Mouse (Mus musculus) forebrain, embryonic 15.5 days (tissue): ENCODE measurements around the gene Tgfbr3. TPM values are rescaled to one million over a fixed set of nuclear protein-coding genes. Genes with fewer than 3 reads are reported as not detected.

Experiments used
- ATAC-seq: fragments of 200-750 bp; cut with Nextera tagmentation; replicated peaks from 2 replicates; pipeline ENCODE4 v1.8.0; 2017; ENCODE audit warnings: mild to moderate bottlenecking, moderate TSS enrichment, moderate library complexity
- H3K27ac ChIP-seq: fragments of 300-500 bp; sonication (generic); replicated peaks from 2 replicates; pipeline ENCODE4 v1.5.1; 2015; ENCODE audit warnings: mild to moderate bottlenecking, inconsistent platforms
- H3K27me3 ChIP-seq: fragments of 300-500 bp; sonication (generic); 2 replicates; pipeline ENCODE4 v1.6.1; 2015; ENCODE audit warnings: inconsistent platforms
- H3K36me3 ChIP-seq: fragments of 300-500 bp; sonication (generic); 2 replicates; pipeline ENCODE4 v1.6.1; 2015; ENCODE audit warnings: mild to moderate bottlenecking, inconsistent platforms
- H3K4me1 ChIP-seq: fragments of 300-500 bp; sonication (generic); 2 replicates; pipeline ENCODE4 v1.6.1; 2015; ENCODE audit warnings: inconsistent platforms
- H3K4me2 ChIP-seq: fragments of 300-500 bp; sonication (generic); replicated peaks from 2 replicates; pipeline ENCODE4 v1.6.1; 2015; ENCODE audit warnings: mild to moderate bottlenecking, inconsistent platforms
- H3K4me3 ChIP-seq: fragments of 300-500 bp; sonication (generic); 2 replicates; pipeline ENCODE4 v1.5.1; 2015; ENCODE audit warnings: mild to moderate bottlenecking, inconsistent platforms
- H3K9ac ChIP-seq: fragments of 300-500 bp; sonication (generic); replicated peaks from 2 replicates; pipeline ENCODE4 v1.6.1; 2015; ENCODE audit warnings: mild to moderate bottlenecking, inconsistent platforms
- H3K9me3 ChIP-seq: fragments of 300-500 bp; sonication (generic); 2 replicates; pipeline ENCODE4 v1.6.1; 2016; ENCODE audit warnings: inconsistent platforms
- WGBS: fragments of 180-500 bp; shearing (Covaris S2); methylation state at CpG from one replicate; pipeline ENCODE4 v1.1.7; 2015; ENCODE audit warnings: mixed read lengths; 5-methylcytosine and 5-hydroxymethylcytosine counted together
- polyA plus RNA-seq: library from polyadenylated mRNA; unstranded; fragments of >200 nt; fragmentation: Nextera tagmentation; extraction: Ambion mirVana; gene quantifications from 2 replicates; pipeline ENCODE4 v1.2.1, GENCODE M21; 2015

The Tgfbr3 gene
- polyA plus RNA-seq, 1 experiment from 2014 or later: 2.0 TPM

DNA sequence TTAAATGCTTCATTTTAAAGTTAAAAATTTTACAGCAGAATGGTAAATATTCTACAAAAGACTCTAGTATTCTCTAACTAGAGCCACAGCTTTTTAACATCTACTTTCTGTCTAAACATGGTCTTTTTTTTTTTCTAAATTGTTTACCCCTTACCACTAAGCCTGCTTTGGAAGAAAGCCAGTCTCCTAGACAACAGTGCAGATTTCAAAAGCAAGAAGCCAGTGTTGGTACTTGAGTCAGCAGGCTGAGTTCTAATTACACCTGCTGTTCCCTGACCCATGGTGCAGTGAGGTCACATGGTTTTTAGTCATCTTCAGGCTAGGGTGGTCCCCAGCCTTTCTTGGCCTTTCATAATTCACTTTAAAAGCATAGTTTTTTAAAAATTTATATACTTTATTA, 115.2 kb downstream of the Tgfbr3 start:
- Histone ChIP-seq H3K4me3 (no peak overlapping the region), H3K4me2 (no peak overlapping the region), H3K27ac (no peak overlapping the region), H3K9me3 (no peaks in the 10 kb centered on the region), H3K36me3 (no peaks in the 10 kb centered on the region), H3K4me1 (0 out of 2 replicates have a peak, but pooled peaks cover 2% of the 10 kb centered on the region), H3K9ac (no peak overlapping the region), H3K27me3 (peaks cover 12% of the 10 kb centered on the region; the same call in 1 of the 2 replicates)
- no peak for ATAC-seq

DNA sequence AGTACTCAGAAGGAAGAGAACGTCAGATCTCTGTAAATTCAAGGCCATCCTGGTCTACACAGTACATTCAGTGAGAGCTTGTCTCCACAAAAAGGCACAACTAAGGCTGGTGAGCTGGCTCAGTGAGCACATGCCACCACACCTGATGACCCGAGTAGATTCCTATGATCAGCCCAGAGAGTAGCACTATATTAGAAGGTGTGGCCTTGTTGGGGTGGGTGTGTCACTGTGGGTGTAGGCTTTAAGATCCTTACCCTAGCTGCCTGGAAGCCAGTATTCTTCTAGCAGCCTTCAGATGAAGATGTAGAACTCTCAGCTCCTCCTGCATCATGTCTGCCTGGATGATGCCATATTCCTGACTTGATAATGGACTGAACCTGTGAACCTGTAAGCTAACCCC, 115.9 kb downstream of the Tgfbr3 start:
- ATAC-seq: no peak
- no peak overlapping the region for H3K9ac ChIP-seq
- H3K4me2 ChIP-seq: no peak overlapping the region
- H3K9me3 ChIP-seq: no peaks in the 10 kb centered on the region
- no peaks in the 10 kb centered on the region for H3K36me3 ChIP-seq
- peaks cover 12% of the 10 kb centered on the region; the same call in 1 of the 2 replicates for H3K27me3 ChIP-seq
- H3K4me1 ChIP-seq: peaks cover 5% of the 10 kb centered on the region; the same call in 1 of the 2 replicates
- no peak overlapping the region for H3K4me3 ChIP-seq
- H3K27ac ChIP-seq: no peak overlapping the region
- 69% methylated on average over 2 of the region's 2 CpGs for WGBS

GRCm38 (mm10) chr5:107171861-107172260, 117.6 kb downstream of the Tgfbr3 start:
- no peak for ATAC-seq
- H3K9ac ChIP-seq: no peak overlapping the region
- no peak overlapping the region for H3K4me3 ChIP-seq
- H3K36me3 ChIP-seq: no peaks in the 10 kb centered on the region
- peaks cover 12% of the 10 kb centered on the region; the same call in 1 of the 2 replicates for H3K27me3 ChIP-seq
- H3K4me1 ChIP-seq: peaks cover 21% of the 10 kb centered on the region
- 65% methylated on average over 7 of the region's 7 CpGs for WGBS
- H3K9me3 ChIP-seq: no peaks in the 10 kb centered on the region
- no peak overlapping the region for H3K27ac ChIP-seq
- no peak overlapping the region for H3K4me2 ChIP-seq

DNA sequence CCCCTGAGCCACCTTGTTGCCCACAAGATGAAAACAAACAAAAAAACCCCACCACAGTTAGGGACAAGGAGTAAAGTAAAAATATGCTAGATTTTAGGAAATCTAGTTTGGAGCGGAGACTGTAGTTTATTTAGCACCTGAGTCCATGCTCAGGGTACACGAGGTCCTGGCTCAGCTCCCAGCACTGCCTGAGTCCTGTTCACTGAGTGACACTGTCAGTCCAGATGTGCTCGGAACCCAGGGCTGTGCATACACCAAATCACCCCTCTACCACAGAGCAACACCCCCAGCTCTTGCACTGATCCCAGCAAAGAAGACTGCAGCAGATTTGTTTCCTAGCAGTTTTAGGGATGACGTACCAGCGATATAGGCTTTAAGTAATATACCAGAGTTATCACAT, 119.6 kb downstream of the Tgfbr3 start:
- peaks cover 23% of the 10 kb centered on the region for H3K4me1 ChIP-seq
- 83% methylated on average over 5 of the region's 5 CpGs for WGBS
- peaks cover 27% of the 10 kb centered on the region; the same call in 1 of the 2 replicates for H3K27me3 ChIP-seq
- H3K4me3 ChIP-seq: no peak overlapping the region
- no peak overlapping the region for H3K27ac ChIP-seq
- ATAC-seq: no peak
- H3K9ac ChIP-seq: no peak overlapping the region
- no peak overlapping the region for H3K4me2 ChIP-seq
- H3K9me3 ChIP-seq: no peaks in the 10 kb centered on the region
- H3K36me3 ChIP-seq: no peaks in the 10 kb centered on the region

- Histone ChIP-seq H3K9me3 (no peaks in the 10 kb centered on the region), H3K27me3 (peaks cover 31% of the 10 kb centered on the region; the same call in 1 of the 2 replicates), H3K27ac (peak overlapping the region; percentile 32; the same call in 1 of the 2 replicates), H3K4me1 (peaks cover 21% of the 10 kb centered on the region), H3K4me3 (peak overlapping the region; percentile 1; the same call in 1 of the 2 replicates), H3K9ac (no peak overlapping the region), H3K36me3 (no peaks in the 10 kb centered on the region), H3K4me2 (peak overlapping the region; percentile 29)
- WGBS: 14% methylated on average over 8 of the region's 8 CpGs
- ATAC-seq: peak; percentile 84
These were observed 121.5 kb downstream of the Tgfbr3 start for GRCm38 (mm10) chr5:107167872-107168300.

GRCm38 (mm10) chr5:107167373-107167772, 122.1 kb downstream of the Tgfbr3 start:
- Histone ChIP-seq H3K27me3 (peaks cover 31% of the 10 kb centered on the region; the same call in 1 of the 2 replicates), H3K4me2 (peak overlapping the region; percentile 29), H3K4me1 (peaks cover 21% of the 10 kb centered on the region), H3K36me3 (no peaks in the 10 kb centered on the region), H3K9me3 (no peaks in the 10 kb centered on the region), H3K4me3 (peak overlapping the region; percentile 1; the same call in 1 of the 2 replicates), H3K27ac (no peak overlapping the region; the same call in 1 of the 2 replicates), H3K9ac (no peak overlapping the region)
- 32% methylated on average over 12 of the region's 12 CpGs for WGBS
- peak; percentile 9; the same call in 1 of the 2 replicates for ATAC-seq

- 71% methylated on average over 11 of the region's 11 CpGs for WGBS
- 0 out of 2 replicates have a peak overlapping the region, but pooled peaks have one; percentile 29 for H3K4me2 ChIP-seq
These were observed 122.6 kb downstream of the Tgfbr3 start for GRCm38 (mm10) chr5:107166659-107167370.

GRCm38 (mm10) chr5:107165734-107166133, 123.7 kb downstream of the Tgfbr3 start:
- Histone ChIP-seq H3K27me3 (peaks cover 26% of the 10 kb centered on the region; the same call in 1 of the 2 replicates), H3K4me1 (peaks cover 21% of the 10 kb centered on the region), H3K4me3 (no peak overlapping the region), H3K4me2 (no peak overlapping the region), H3K9me3 (no peaks in the 10 kb centered on the region), H3K36me3 (no peaks in the 10 kb centered on the region), H3K27ac (no peak overlapping the region), H3K9ac (no peak overlapping the region)
- WGBS: 76% methylated on average over 7 of the region's 7 CpGs
- no peak for ATAC-seq

More at GRCm38 (mm10) chr5:107166659-107167370, 122.6 kb downstream of the Tgfbr3 start:
- H3K4me1 ChIP-seq: peaks cover 21% of the 10 kb centered on the region
- no peaks in the 10 kb centered on the region for H3K9me3 ChIP-seq
- no peaks in the 10 kb centered on the region for H3K36me3 ChIP-seq
- no peak for ATAC-seq
- H3K9ac ChIP-seq: no peak overlapping the region
- H3K27me3 ChIP-seq: peaks cover 29% of the 10 kb centered on the region; the same call in 1 of the 2 replicates
- no peak overlapping the region for H3K4me3 ChIP-seq
- no peak overlapping the region for H3K27ac ChIP-seq

- no peak overlapping the region for H3K4me2 ChIP-seq
- ATAC-seq: no peak
- no peaks in the 10 kb centered on the region for H3K36me3 ChIP-seq
- peaks cover 26% of the 10 kb centered on the region; the same call in 1 of the 2 replicates for H3K27me3 ChIP-seq
- 82% methylated on average over 5 of the region's 5 CpGs for WGBS
- H3K4me3 ChIP-seq: no peak overlapping the region
- no peak overlapping the region for H3K27ac ChIP-seq
- no peak overlapping the region for H3K9ac ChIP-seq
- peaks cover 21% of the 10 kb centered on the region for H3K4me1 ChIP-seq
- no peaks in the 10 kb centered on the region for H3K9me3 ChIP-seq
These were observed 124.2 kb downstream of the Tgfbr3 start for GRCm38 (mm10) chr5:107165271-107165670.

DNA sequence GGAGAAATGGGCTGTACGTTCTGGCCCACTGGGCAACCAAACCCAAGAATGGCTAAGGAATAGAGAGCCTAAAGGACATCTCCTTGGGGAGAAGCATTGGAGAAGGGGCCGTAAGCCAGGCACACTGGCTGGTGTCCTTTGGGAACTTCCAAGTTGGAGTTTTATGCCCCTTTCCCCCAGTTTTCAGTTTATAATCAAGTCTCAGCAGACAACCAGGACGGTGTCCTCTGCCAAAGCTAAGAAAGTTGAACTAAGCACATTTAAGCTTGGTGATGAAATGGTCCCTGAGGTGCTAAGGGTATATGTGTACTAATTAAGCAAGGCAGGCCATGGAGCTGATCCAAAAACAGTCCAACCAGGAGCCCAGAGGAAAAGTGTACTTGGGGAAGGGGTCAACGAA, 124.6 kb downstream of the Tgfbr3 start:
- no peak overlapping the region for H3K27ac ChIP-seq

GRCm38 (mm10) chr5:107164146-107164545, 125.3 kb downstream of the Tgfbr3 start:
- Histone ChIP-seq H3K4me2 (no peak overlapping the region), H3K36me3 (no peaks in the 10 kb centered on the region), H3K9ac (no peak overlapping the region), H3K9me3 (no peaks in the 10 kb centered on the region), H3K27ac (no peak overlapping the region), H3K27me3 (peaks cover 19% of the 10 kb centered on the region; the same call in 1 of the 2 replicates), H3K4me3 (no peak overlapping the region), H3K4me1 (peaks cover 21% of the 10 kb centered on the region)
- WGBS: 87% methylated on average over 4 of the region's 4 CpGs
- no peak for ATAC-seq

More for the DNA sequence above, 124.6 kb downstream of the Tgfbr3 start:
- Histone ChIP-seq H3K4me3 (no peak overlapping the region), H3K9me3 (no peaks in the 10 kb centered on the region), H3K9ac (no peak overlapping the region), H3K4me2 (no peak overlapping the region), H3K36me3 (no peaks in the 10 kb centered on the region), H3K4me1 (peaks cover 21% of the 10 kb centered on the region), H3K27me3 (peaks cover 22% of the 10 kb centered on the region; the same call in 1 of the 2 replicates)
- ATAC-seq: no peak
- 93% methylated on average over 4 of the region's 4 CpGs for WGBS

GRCm38 (mm10) chr5:107163336-107163735, 126.1 kb downstream of the Tgfbr3 start:
- ATAC-seq: no peak
- no peak overlapping the region for H3K4me3 ChIP-seq
- H3K4me1 ChIP-seq: peaks cover 17% of the 10 kb centered on the region
- H3K27ac ChIP-seq: no peak overlapping the region
- no peaks in the 10 kb centered on the region for H3K36me3 ChIP-seq
- no peak overlapping the region for H3K4me2 ChIP-seq
- H3K9me3 ChIP-seq: no peaks in the 10 kb centered on the region
- H3K9ac ChIP-seq: no peak overlapping the region
- peaks cover 19% of the 10 kb centered on the region; the same call in 1 of the 2 replicates for H3K27me3 ChIP-seq
